Comparison of ENCODE assay signal across 18 mouse cellular contexts in genomic region chr8:120898828-120899407, GRCm38 (mm10).
DNase-seq lines count a peak whose midpoint lies in the region; ATAC-seq and TF ChIP-seq lines count a peak whose summit lies in the region.
"Had no signal": no experiment of that assay in that cellular context is flagged by ENCODE, and none has a peak within 500 bp of the region (broad histone marks: within the 10 kb centered on the region; RNA-seq: fewer than 3 reads in every experiment).

No protein-coding gene starts in this region.

- WGBS in kidney, postnatal 0 days, result 25% methylated on average over 17 of the region's 17 CpGs
- WGBS in embryonic facial prominence, embryonic 11.5 days, result 49% methylated on average over 17 of the region's 17 CpGs
- WGBS in stomach, embryonic 14.5 days, result 26% methylated on average over 17 of the region's 17 CpGs

- no peak overlapping the region for H3K4me3 ChIP-seq in kidney, postnatal 0 days (replicated peaks; ENCODE audit: low read depth, low read length)
- H3K4me3 ChIP-seq in embryonic facial prominence, embryonic 11.5 days (ENCODE audit: low read depth, low read length), result no peak overlapping the region
- H3K4me3 ChIP-seq in stomach, embryonic 14.5 days (ENCODE audit: low read depth, low read length), result no peak overlapping the region
- H3K4me3 ChIP-seq: embryonic facial prominence, embryonic 13.5 days; hindbrain, embryonic 13.5 days; liver, embryonic 13.5 days; myocyte; neural tube, embryonic 15.5 days had no signal

- no peak overlapping the region for H3K27ac ChIP-seq in kidney, postnatal 0 days
- no peak overlapping the region for H3K27ac ChIP-seq in embryonic facial prominence, embryonic 11.5 days (replicated peaks; ENCODE audit: low read depth, low read length)
- H3K27ac ChIP-seq in stomach, embryonic 14.5 days (ENCODE audit: low read length), result peak overlapping the region; percentile 84
- H3K27ac ChIP-seq: embryonic facial prominence, embryonic 13.5 days; hindbrain, embryonic 13.5 days; liver, embryonic 13.5 days; neural tube, embryonic 15.5 days had no signal

- no peaks in the 10 kb centered on the region for H3K9me3 ChIP-seq in kidney, postnatal 0 days (replicated peaks; ENCODE audit: low read length)
- no peaks in the 10 kb centered on the region for H3K9me3 ChIP-seq in embryonic facial prominence, embryonic 11.5 days (replicated peaks; ENCODE audit: control insufficient read depth, low read length)
- no peaks in the 10 kb centered on the region; the same call in 1 of the 2 replicates for H3K9me3 ChIP-seq in stomach, embryonic 14.5 days (ENCODE audit: control insufficient read depth, low read depth, low read length)
- H3K9me3 ChIP-seq: embryonic facial prominence, embryonic 13.5 days; hindbrain, embryonic 13.5 days; liver, embryonic 13.5 days; neural tube, embryonic 15.5 days had no signal

- no peak for TF ChIP-seq CTCF in kidney, postnatal 0 days (IDR thresholded peaks at IDR 0.05; ENCODE audit: low read depth)

- H3K4me1 ChIP-seq in kidney, postnatal 0 days (replicated peaks; ENCODE audit: insufficient read depth, low read length), result no peaks in the 10 kb centered on the region
- H3K4me1 ChIP-seq in embryonic facial prominence, embryonic 11.5 days (ENCODE audit: control insufficient read depth, insufficient read depth, low read length), result peaks cover 11% of the 10 kb centered on the region
- peaks cover 45% of the 10 kb centered on the region for H3K4me1 ChIP-seq in stomach, embryonic 14.5 days (ENCODE audit: control insufficient read depth, insufficient read depth, low read length)

- peak; percentile 44 for DNase-seq in embryo, embryonic 11 days
- DNase-seq in embryo, embryonic 10.5 days (ENCODE audit: low spot score), result no peak
- peak; percentile 46 for DNase-seq in kidney, postnatal 0 days (ENCODE audit: low spot score)
- DNase-seq in kidney, adult 11 months, result no peak
- peak; percentile 55 for DNase-seq in embryonic facial prominence, embryonic 11.5 days (ENCODE audit: low spot score)
- DNase-seq in cerebellum, adult 9-10 months, result no peak
- no peak for DNase-seq in right cerebral cortex, postnatal 25 days
- DNase-seq: forebrain, postnatal 0 days; kidney, adult 18-20 months; liver, embryonic 13.5 days; midbrain, embryonic 14.5 days had no signal

- 0 out of 2 replicates have a peak, but pooled peaks have one; percentile 36 for ATAC-seq in kidney, postnatal 0 days (replicated peaks; ENCODE audit: low FRiP score, low read depth)
- no peak for ATAC-seq in embryonic facial prominence, embryonic 11.5 days (replicated peaks; ENCODE audit: insufficient number of reproducible peaks, low FRiP score, low TSS enrichment, low read depth)
- ATAC-seq in stomach, embryonic 14.5 days (ENCODE audit: insufficient number of reproducible peaks, insufficient read depth, low FRiP score, low read depth), result no peak
- ATAC-seq: CD4-positive, CD25-positive, alpha-beta regulatory T cell, adult 4 months; forebrain, postnatal 0 days had no signal

- H3K27me3 ChIP-seq in kidney, postnatal 0 days (ENCODE audit: insufficient read depth, low read length), result peaks cover 33% of the 10 kb centered on the region; the same call in 1 of the 2 replicates
- peaks cover 23% of the 10 kb centered on the region for H3K27me3 ChIP-seq in embryonic facial prominence, embryonic 11.5 days (ENCODE audit: control insufficient read depth, insufficient read depth, low read length)
- H3K27me3 ChIP-seq in stomach, embryonic 14.5 days (ENCODE audit: control insufficient read depth, insufficient read depth, low read length), result 0 out of 2 replicates have a peak, but pooled peaks cover 6% of the 10 kb centered on the region

- H3K4me2 ChIP-seq in kidney, postnatal 0 days (ENCODE audit: low read length), result no peak overlapping the region
- no peak overlapping the region for H3K4me2 ChIP-seq in embryonic facial prominence, embryonic 11.5 days (ENCODE audit: low read depth, low read length)
- no peak overlapping the region for H3K4me2 ChIP-seq in stomach, embryonic 14.5 days (replicated peaks; ENCODE audit: low read depth, low read length)
- H3K4me2 ChIP-seq: embryonic facial prominence, embryonic 13.5 days; hindbrain, embryonic 13.5 days; liver, embryonic 13.5 days; neural tube, embryonic 15.5 days had no signal

- H3K36me3 ChIP-seq in kidney, postnatal 0 days (ENCODE audit: insufficient read depth, low read length), result no peaks in the 10 kb centered on the region
- H3K36me3 ChIP-seq in embryonic facial prominence, embryonic 11.5 days (replicated peaks; ENCODE audit: control insufficient read depth, insufficient read depth, low read depth, low read length), result no peaks in the 10 kb centered on the region
- no peaks in the 10 kb centered on the region for H3K36me3 ChIP-seq in stomach, embryonic 14.5 days (ENCODE audit: control insufficient read depth, insufficient read depth, low read length)
- H3K36me3 ChIP-seq: embryonic facial prominence, embryonic 13.5 days; G1E; hindbrain, embryonic 13.5 days; liver, embryonic 13.5 days; neural tube, embryonic 15.5 days had no signal

- H3K9ac ChIP-seq in kidney, postnatal 0 days (ENCODE audit: low read depth, low read length), result no peak overlapping the region
- no peak overlapping the region for H3K9ac ChIP-seq in embryonic facial prominence, embryonic 11.5 days (replicated peaks; ENCODE audit: low read length)
- peak overlapping the region; percentile 21; the same call in 1 of the 2 replicates for H3K9ac ChIP-seq in stomach, embryonic 14.5 days (replicated peaks; ENCODE audit: low read depth, low read length)
- H3K9ac ChIP-seq: embryonic facial prominence, embryonic 13.5 days; forebrain, postnatal 0 days; hindbrain, embryonic 13.5 days; liver, embryonic 13.5 days; neural tube, embryonic 15.5 days had no signal

Comparison
In these comparisons a context has a peak if more than half of its experiments do, and no peak if none do; other contexts are left out.
1. DNase-seq: peak in embryo, embryonic 11 days (single experiment), kidney, postnatal 0 days (single experiment) and embryonic facial prominence, embryonic 11.5 days (single experiment); none in embryo, embryonic 10.5 days (single experiment), kidney, adult 11 months (single experiment), cerebellum, adult 9-10 months (single experiment) and right cerebral cortex, postnatal 25 days (single experiment).